ENCODE assay signal across 11 mouse cellular contexts in the genomic region with DNA sequence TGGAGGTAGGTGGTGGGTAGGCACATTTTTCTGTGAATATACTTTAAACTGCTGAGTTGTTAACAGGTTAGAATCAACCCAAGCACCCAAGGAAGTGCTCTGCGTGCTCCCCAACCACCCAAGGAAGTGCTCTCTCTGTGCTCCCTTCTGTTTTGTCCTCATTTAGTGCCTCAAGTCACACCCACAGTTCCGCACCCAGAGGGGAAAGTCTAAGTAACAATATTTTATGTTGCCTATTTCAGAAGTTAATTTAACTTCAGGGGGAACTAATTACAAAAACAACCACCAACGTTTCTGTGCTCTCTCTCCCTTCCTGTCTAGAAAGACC.
DNase-seq lines count a peak whose midpoint lies in the region; ATAC-seq and TF ChIP-seq lines count a peak whose summit lies in the region.
"Had no signal": no experiment of that assay in that cellular context is flagged by ENCODE, and none has a peak within 500 bp of the region (broad histone marks: within the 10 kb centered on the region; RNA-seq: fewer than 3 reads in every experiment).

No protein-coding gene starts in this region.

- H3K9ac ChIP-seq in lung, embryonic 16.5 days (ENCODE audit: low read length), result no peak overlapping the region
- H3K9ac ChIP-seq: stomach, embryonic 15.5 days had no signal

- DNase-seq in gastrocnemius, adult 2 months, result no peak
- DNase-seq in gastrocnemius, adult 8-10 months (ENCODE audit: low spot score in 2 of 2), result no peak
- DNase-seq in lung, postnatal 36 days, result no peak
- no peak for DNase-seq in ovary, postnatal 36 days (ENCODE audit: low spot score)
- DNase-seq in spleen, postnatal 4 days (ENCODE audit: low spot score in 2 of 2), result no peak
- DNase-seq: adrenal gland, adult 8-10 months; left cerebral cortex, postnatal 4 days had no signal

- 58% methylated on average over 3 of the region's 3 CpGs for WGBS in lung, embryonic 16.5 days

- H3K27me3 ChIP-seq in lung, embryonic 16.5 days (ENCODE audit: control insufficient read depth, insufficient read depth, low read depth, low read length), result no peaks in the 10 kb centered on the region
- no peaks in the 10 kb centered on the region for H3K27me3 ChIP-seq in megakaryocyte, embryonic 14.5 days (replicated peaks)
- H3K27me3 ChIP-seq: stomach, embryonic 15.5 days had no signal

- H3K4me2 ChIP-seq in lung, embryonic 16.5 days (ENCODE audit: low read depth, low read length), result no peak overlapping the region

- H3K4me3 ChIP-seq in gastrocnemius, adult 2 months, result peak overlapping the region; percentile 48
- H3K4me3 ChIP-seq in lung, embryonic 16.5 days (ENCODE audit: low read length), result no peak overlapping the region
- H3K4me3 ChIP-seq in brown adipose tissue, adult 24 weeks (ENCODE audit: insufficient read depth, low read depth, low read length), result no peak overlapping the region; the same call in 1 of the 2 replicates
- peak overlapping the region; percentile 89 for H3K4me3 ChIP-seq in megakaryocyte, embryonic 14.5 days (replicated peaks)
- H3K4me3 ChIP-seq: stomach, embryonic 15.5 days had no signal

- no peak for TF ChIP-seq CTCF in gastrocnemius, adult 2 months (IDR thresholded peaks at IDR 0.05)

- peaks cover 29% of the 10 kb centered on the region for H3K4me1 ChIP-seq in lung, embryonic 16.5 days (replicated peaks; ENCODE audit: control insufficient read depth, insufficient read depth, low read length)
- peaks cover 9% of the 10 kb centered on the region; the same call in 1 of the 2 replicates for H3K4me1 ChIP-seq in brown adipose tissue, adult 24 weeks (ENCODE audit: control insufficient read depth, insufficient read depth, insufficient read length, low read length)
- H3K4me1 ChIP-seq in megakaryocyte, embryonic 14.5 days, result peaks cover 72% of the 10 kb centered on the region

- no peak for ATAC-seq in lung, embryonic 16.5 days (ENCODE audit: low read depth)

- intact Hi-C loops in gastrocnemius, adult 2 months (cut with DNase I), result no loop called here

- H3K27ac ChIP-seq in gastrocnemius, adult 2 months, result peak overlapping the region; percentile 78
- H3K27ac ChIP-seq in lung, embryonic 16.5 days (ENCODE audit: low read length), result 0 out of 2 replicates have a peak overlapping the region, but pooled peaks have one; percentile 12
- peak overlapping the region; percentile 73 for H3K27ac ChIP-seq in brown adipose tissue, adult 24 weeks (replicated peaks; ENCODE audit: low read depth, low read length)
- H3K27ac ChIP-seq: stomach, embryonic 15.5 days had no signal

- no peaks in the 10 kb centered on the region for H3K9me3 ChIP-seq in lung, embryonic 16.5 days (ENCODE audit: control insufficient read depth, low read length)
- H3K9me3 ChIP-seq in megakaryocyte, embryonic 14.5 days, result no peaks in the 10 kb centered on the region
- H3K9me3 ChIP-seq: stomach, embryonic 15.5 days had no signal

- peaks cover 2% of the 10 kb centered on the region; the same call in 1 of the 2 replicates for H3K36me3 ChIP-seq in lung, embryonic 16.5 days (ENCODE audit: control insufficient read depth, insufficient read depth, low read length)
- peaks cover 63% of the 10 kb centered on the region for H3K36me3 ChIP-seq in megakaryocyte, embryonic 14.5 days (replicated peaks; ENCODE audit: low read length)
- H3K36me3 ChIP-seq: stomach, embryonic 15.5 days had no signal

Comparison
In these comparisons a context has a peak if more than half of its experiments do, and no peak if none do; other contexts are left out.
1. H3K27ac ChIP-seq: peak in every context shown above with its lines; median percentile 78 in gastrocnemius, adult 2 months; 73 in brown adipose tissue, adult 24 weeks; 12 in lung, embryonic 16.5 days.
2. H3K4me3 ChIP-seq: peak in gastrocnemius, adult 2 months (single experiment) and megakaryocyte, embryonic 14.5 days (single experiment); none in lung, embryonic 16.5 days (single experiment) and brown adipose tissue, adult 24 weeks (single experiment).